Mouse (Mus musculus) leukemia stem cell, adult 10-12 weeks (primary cell): Measurements from ENCODE around the gene Olfr130. TPM values are rescaled to one million over a fixed set of nuclear protein-coding genes. Genes with fewer than 3 reads are reported as not detected.

Experiments used
- polyA plus RNA-seq: library from polyadenylated mRNA; stranded (reverse); fragments of >175 nt; gene quantifications from 2 replicates; pipeline ENCODE4 v1.2.3, GENCODE M21; 2012; ENCODE audit warnings: low replicate concordance

The Olfr130 gene
- polyA plus RNA-seq: not detected in 2 replicates

DNA sequence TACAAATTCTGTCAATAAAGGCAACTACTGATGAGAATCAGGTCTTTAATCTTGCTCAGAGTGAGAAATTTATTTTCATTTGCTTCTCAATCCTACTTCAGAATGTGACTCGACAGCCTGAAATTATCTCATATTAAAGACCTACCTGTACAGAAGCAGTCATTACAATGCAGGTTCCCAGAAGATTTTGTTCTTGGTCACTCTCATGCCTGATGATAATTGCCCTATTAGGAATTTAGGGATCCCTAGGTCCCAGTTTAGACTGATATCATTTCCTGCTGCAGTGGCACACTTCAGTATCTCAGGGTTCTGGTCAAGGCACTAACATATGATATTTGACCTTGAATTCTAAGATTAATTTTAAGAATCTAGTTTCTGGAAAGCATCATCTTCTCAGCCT, at the start of gene Olfr130:
TSS of gene Olfr130 (plus strand) at position 301 of the 400 bp plus-strand sequence.

GRCm38 (mm10) chr17:38059979-38060378, 3.7 kb upstream of the Olfr130 start, which contains the start of gene Olfr129:
Gene Olfr129 (minus strand): TSS chr17:38060079.

GRCm38 (mm10) chr17:38088593-38088992, 24.9 kb downstream of the Olfr130 start, which contains the start of gene Olfr131:
Gene Olfr131 (minus strand): TSS chr17:38088693.

Other genes starting within 250 kb of the Olfr130 start
- gene Olfr125, start 231.0 kb upstream of the Olfr130 start, polyA plus RNA-seq: not detected in 2 replicates
- gene Olfr126, start 216.4 kb upstream of the Olfr130 start, polyA plus RNA-seq: not detected in 2 replicates
- not detected in 2 replicates for gene Olfr127, start 163.5 kb upstream of the Olfr130 start, polyA plus RNA-seq
- not detected in 2 replicates for gene Olfr128, start 143.4 kb upstream of the Olfr130 start, polyA plus RNA-seq
- not detected in 2 replicates for gene Olfr761, start 110.8 kb upstream of the Olfr130 start, polyA plus RNA-seq
- not detected in 2 replicates for gene Olfr129, start 3.8 kb upstream of the Olfr130 start, polyA plus RNA-seq
- gene Olfr131, start 24.8 kb downstream of the Olfr130 start, polyA plus RNA-seq: not detected in 2 replicates
- gene Olfr132, start 70.6 kb downstream of the Olfr130 start, polyA plus RNA-seq: not detected in 2 replicates
- not detected in 2 replicates for gene Olfr133, start 81.4 kb downstream of the Olfr130 start, polyA plus RNA-seq
- gene Olfr134, start 107.5 kb downstream of the Olfr130 start, polyA plus RNA-seq: not detected in 2 replicates
- gene Olfr135, start 140.4 kb downstream of the Olfr130 start, polyA plus RNA-seq: not detected in 2 replicates
- gene Olfr138, start 197.1 kb downstream of the Olfr130 start, polyA plus RNA-seq: not detected in 2 replicates
- gene Olfr137, start 243.6 kb downstream of the Olfr130 start, polyA plus RNA-seq: not detected in 2 replicates